Mouse (Mus musculus): Measurements from ENCODE around the gene Rab44. TPM values are rescaled to one million over a fixed set of nuclear protein-coding genes. Genes with fewer than 3 reads are reported as not detected.

The Rab44 gene
- polyA plus RNA-seq, 1 experiment from 2014 or later, result not detected

DNA sequence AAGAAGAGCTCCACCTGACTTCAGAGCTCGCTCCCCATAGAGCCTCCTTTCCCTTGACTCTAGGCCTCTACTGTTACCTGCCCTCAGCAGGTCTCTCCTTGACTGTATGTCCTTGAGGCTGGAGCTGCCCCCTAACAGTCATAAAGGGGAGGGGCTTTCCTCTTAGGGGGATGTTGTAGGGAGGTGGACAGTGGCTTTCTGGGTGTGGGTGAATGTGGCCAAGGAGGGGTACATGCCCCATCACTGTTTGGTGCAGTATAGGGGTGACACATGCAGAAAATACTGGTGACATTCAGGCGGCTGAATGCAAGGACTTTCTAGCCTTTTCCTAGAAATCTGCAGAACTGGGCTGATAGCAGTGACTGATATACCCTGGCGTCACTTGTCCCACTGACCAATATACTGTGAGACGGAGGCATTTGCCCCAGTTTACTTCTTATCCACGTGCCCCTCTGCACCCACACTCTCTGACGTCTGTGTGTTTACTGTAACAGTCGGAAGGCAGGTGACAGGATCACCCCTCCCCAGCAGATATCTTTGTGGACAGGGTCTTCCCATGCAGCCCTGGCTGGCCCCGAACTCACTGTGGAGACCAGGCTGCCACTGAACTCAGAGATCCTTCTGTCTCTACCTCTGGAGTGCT lies 3.2 kb downstream of the Rab44 start:
- Histone ChIP-seq H3K9ac (replicated peaks; ENCODE audit: low read depth, low read length) (no peak overlapping the region), H3K36me3 (ENCODE audit: control insufficient read depth, insufficient read depth, low read length) (no peaks in the 10 kb centered on the region)
- no peak for ATAC-seq (ENCODE audit: low read depth)

DNA sequence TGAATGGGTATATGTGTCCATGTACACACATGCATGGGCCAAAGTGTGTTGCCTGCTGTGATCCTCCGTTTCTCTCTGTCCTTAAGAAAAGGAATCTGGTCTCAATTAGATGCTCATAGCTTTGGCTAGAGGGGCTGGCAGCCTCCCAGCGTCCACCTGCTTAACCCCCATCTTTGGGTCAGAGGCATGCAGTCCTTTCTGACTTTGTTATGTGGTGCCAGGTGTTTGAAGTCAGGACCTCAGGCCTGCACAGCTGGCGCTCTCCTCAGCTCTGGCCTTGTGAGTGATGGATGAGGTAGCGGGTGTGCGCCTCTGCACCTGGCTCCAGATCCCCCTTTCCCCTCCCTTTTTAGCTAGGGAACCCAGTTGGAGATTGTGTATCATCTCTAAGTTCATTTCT lies 4.1 kb downstream of the Rab44 start:
- WGBS, result 55% methylated on average over 5 of the region's 5 CpGs
- Histone ChIP-seq H3K4me2 (ENCODE audit: low read depth, low read length) (no peak overlapping the region), H3K9me3 (ENCODE audit: control insufficient read depth, low read length) (no peaks in the 10 kb centered on the region), H3K36me3 (ENCODE audit: control insufficient read depth, insufficient read depth, low read length) (no peaks in the 10 kb centered on the region), H3K27me3 (ENCODE audit: control insufficient read depth, insufficient read depth, low read length) (no peaks in the 10 kb centered on the region), H3K4me1 (ENCODE audit: control insufficient read depth, insufficient read depth, low read length) (no peaks in the 10 kb centered on the region), H3K27ac (ENCODE audit: low read depth, low read length) (no peak overlapping the region), H3K4me3 (ENCODE audit: low read depth, low read length) (no peak overlapping the region), H3K9ac (replicated peaks; ENCODE audit: low read depth, low read length) (no peak overlapping the region)
- ATAC-seq (ENCODE audit: low read depth), result no peak

More for the DNA sequence above, 3.2 kb downstream of the Rab44 start:
- Histone ChIP-seq H3K4me1 (ENCODE audit: control insufficient read depth, insufficient read depth, low read length) (no peaks in the 10 kb centered on the region), H3K4me3 (ENCODE audit: low read depth, low read length) (no peak overlapping the region), H3K4me2 (ENCODE audit: low read depth, low read length) (no peak overlapping the region), H3K9me3 (ENCODE audit: control insufficient read depth, low read length) (no peaks in the 10 kb centered on the region), H3K27me3 (ENCODE audit: control insufficient read depth, insufficient read depth, low read length) (no peaks in the 10 kb centered on the region), H3K27ac (ENCODE audit: low read depth, low read length) (no peak overlapping the region)
- WGBS, result 87% methylated on average over 8 of the region's 8 CpGs

DNA sequence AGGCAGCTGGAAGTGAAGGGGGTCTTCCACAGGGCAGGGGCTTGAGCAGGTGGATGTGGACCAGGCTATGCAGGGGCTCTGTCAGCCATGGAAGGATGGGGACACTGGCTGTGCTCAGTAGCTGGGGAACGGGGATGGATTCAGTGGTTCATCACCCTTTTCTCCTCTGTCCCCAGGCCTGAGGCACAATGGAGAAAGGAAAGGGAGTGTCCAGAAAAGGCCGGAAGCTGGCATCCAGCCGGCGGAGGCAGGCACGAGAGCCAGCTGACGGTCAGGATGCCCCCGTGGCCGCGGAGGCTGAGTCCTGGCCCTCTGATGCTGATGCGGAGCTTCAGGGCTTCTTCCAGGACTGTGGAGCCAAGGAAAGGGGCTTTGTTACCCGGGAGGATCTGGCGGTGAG lies 6.7 kb downstream of the Rab44 start:
- Histone ChIP-seq H3K27me3 (ENCODE audit: control insufficient read depth, insufficient read depth, low read length) (no peaks in the 10 kb centered on the region), H3K36me3 (ENCODE audit: control insufficient read depth, insufficient read depth, low read length) (no peaks in the 10 kb centered on the region), H3K4me1 (ENCODE audit: control insufficient read depth, insufficient read depth, low read length) (no peaks in the 10 kb centered on the region), H3K4me3 (ENCODE audit: low read depth, low read length) (no peak overlapping the region), H3K4me2 (ENCODE audit: low read depth, low read length) (no peak overlapping the region), H3K27ac (ENCODE audit: low read depth, low read length) (no peak overlapping the region), H3K9me3 (ENCODE audit: control insufficient read depth, low read length) (no peaks in the 10 kb centered on the region), H3K9ac (replicated peaks; ENCODE audit: low read depth, low read length) (no peak overlapping the region)
- 60% methylated on average over 12 of the region's 12 CpGs for WGBS
- ATAC-seq (ENCODE audit: low read depth), result no peak

DNA sequence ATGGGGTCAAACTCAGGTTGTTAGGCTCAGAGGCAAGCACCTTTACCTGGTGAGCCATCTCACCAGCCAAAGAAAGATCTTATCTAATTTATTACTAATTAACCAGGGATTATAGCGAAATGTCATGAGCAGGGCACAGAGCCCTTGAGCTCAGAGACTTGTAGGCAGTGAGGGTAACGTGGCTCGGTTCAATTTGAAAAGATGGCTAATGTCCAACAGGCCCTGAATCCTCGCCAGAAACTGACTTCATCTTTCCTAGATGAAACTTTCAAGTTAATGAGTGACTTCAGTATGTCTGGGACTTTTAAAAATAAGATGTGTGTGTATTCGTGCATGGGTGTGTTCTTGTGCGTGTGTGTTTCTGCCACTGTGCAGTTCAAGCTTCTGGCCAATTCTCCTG lies 8.9 kb downstream of the Rab44 start:
- H3K4me2 ChIP-seq (ENCODE audit: low read depth, low read length), result no peak overlapping the region
- no peak overlapping the region for H3K9ac ChIP-seq (replicated peaks; ENCODE audit: low read depth, low read length)
- 86% methylated on average over 6 of the region's 6 CpGs for WGBS
- no peaks in the 10 kb centered on the region for H3K27me3 ChIP-seq (ENCODE audit: control insufficient read depth, insufficient read depth, low read length)
- no peak overlapping the region for H3K4me3 ChIP-seq (ENCODE audit: low read depth, low read length)
- no peaks in the 10 kb centered on the region for H3K9me3 ChIP-seq (ENCODE audit: control insufficient read depth, low read length)
- no peak overlapping the region for H3K27ac ChIP-seq (ENCODE audit: low read depth, low read length)
- H3K4me1 ChIP-seq (ENCODE audit: control insufficient read depth, insufficient read depth, low read length), result no peaks in the 10 kb centered on the region
- no peak for ATAC-seq (ENCODE audit: low read depth)
- no peaks in the 10 kb centered on the region for H3K36me3 ChIP-seq (ENCODE audit: control insufficient read depth, insufficient read depth, low read length)

DNA sequence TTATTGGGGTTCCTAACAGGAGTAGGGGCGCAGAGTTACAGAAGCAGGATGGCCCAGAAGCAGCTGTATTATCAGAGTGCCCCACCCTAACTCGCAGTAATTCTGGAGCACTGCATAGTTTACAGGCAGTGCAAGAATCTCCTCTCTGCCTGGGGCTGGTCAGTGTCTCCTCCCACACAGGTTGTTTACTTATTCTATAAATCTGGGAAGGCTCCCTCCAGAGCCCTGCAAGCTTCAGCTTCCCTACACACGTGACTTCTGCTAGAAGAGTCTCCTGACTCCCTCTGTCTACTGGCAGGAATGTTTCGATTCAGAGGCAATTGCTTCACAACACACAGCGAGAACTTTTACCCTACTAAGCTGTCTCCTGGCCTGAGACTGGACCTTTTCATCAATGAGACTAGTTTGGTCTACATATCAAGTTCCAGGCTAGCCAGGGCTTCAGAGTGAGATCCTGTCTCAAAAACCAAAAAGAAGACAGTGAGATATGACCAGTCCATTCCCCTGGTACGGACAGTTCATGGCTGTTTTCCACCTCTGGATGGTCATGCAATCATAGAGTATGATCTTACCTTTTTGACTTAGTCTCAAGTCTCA lies 9.7 kb downstream of the Rab44 start:
- Histone ChIP-seq H3K27me3 (ENCODE audit: control insufficient read depth, insufficient read depth, low read length) (no peaks in the 10 kb centered on the region), H3K9me3 (ENCODE audit: control insufficient read depth, low read length) (no peaks in the 10 kb centered on the region), H3K27ac (ENCODE audit: low read depth, low read length) (no peak overlapping the region), H3K9ac (replicated peaks; ENCODE audit: low read depth, low read length) (no peak overlapping the region), H3K4me3 (ENCODE audit: low read depth, low read length) (no peak overlapping the region), H3K36me3 (ENCODE audit: control insufficient read depth, insufficient read depth, low read length) (no peaks in the 10 kb centered on the region), H3K4me2 (ENCODE audit: low read depth, low read length) (no peak overlapping the region), H3K4me1 (ENCODE audit: control insufficient read depth, insufficient read depth, low read length) (no peaks in the 10 kb centered on the region)
- no peak for ATAC-seq (ENCODE audit: low read depth)
- WGBS, result 73% methylated on average over 6 of the region's 6 CpGs

DNA sequence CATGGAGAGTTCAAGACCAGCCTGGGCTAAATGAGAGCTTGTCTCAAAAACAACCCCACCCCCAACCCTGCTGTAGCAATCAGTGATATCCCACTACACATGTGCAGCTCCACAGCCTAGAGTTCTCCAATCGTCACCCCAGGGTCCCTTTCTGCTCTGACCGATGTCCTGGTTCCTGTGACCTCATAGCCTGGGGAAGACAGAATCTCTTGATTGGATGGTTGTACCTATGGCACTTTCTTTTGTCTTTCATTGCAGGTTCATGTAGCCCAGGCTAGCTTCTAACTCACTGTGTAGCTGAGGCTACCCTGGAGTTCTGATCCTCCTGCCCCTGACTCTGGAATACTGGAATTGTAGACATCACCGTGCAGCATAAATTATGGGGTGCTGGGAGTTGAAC lies 12.6 kb downstream of the Rab44 start:
- no peaks in the 10 kb centered on the region for H3K27me3 ChIP-seq (ENCODE audit: control insufficient read depth, insufficient read depth, low read length)
- no peak for ATAC-seq (ENCODE audit: low read depth)
- no peaks in the 10 kb centered on the region for H3K4me1 ChIP-seq (ENCODE audit: control insufficient read depth, insufficient read depth, low read length)
- H3K9me3 ChIP-seq (ENCODE audit: control insufficient read depth, low read length), result no peaks in the 10 kb centered on the region
- 97% methylated on average over 3 of the region's 3 CpGs for WGBS
- no peak overlapping the region for H3K4me2 ChIP-seq (ENCODE audit: low read depth, low read length)
- H3K4me3 ChIP-seq (ENCODE audit: low read depth, low read length), result no peak overlapping the region
- no peak overlapping the region for H3K9ac ChIP-seq (replicated peaks; ENCODE audit: low read depth, low read length)
- H3K36me3 ChIP-seq (ENCODE audit: control insufficient read depth, insufficient read depth, low read length), result no peaks in the 10 kb centered on the region
- H3K27ac ChIP-seq (ENCODE audit: low read depth, low read length), result no peak overlapping the region

DNA sequence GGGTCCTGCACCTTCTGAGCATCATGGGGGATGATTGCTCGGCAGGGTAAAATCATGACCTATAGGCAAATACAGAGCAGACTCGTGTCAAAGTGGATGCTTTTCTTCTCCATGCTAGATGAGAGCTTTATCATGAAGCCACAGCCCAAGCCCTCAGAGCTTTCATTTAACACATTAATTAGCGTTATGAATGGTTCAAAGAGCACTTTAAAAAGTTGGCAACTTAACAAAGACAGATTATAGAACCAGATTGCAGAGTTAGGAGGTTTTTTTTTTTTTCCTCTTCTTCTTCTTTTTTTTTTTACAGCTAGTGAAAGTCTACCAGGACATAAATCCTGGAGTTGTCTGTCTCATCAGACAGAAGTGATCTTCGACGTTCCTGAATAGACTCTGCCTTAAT lies 15.4 kb downstream of the Rab44 start:
- Histone ChIP-seq H3K27me3 (ENCODE audit: control insufficient read depth, insufficient read depth, low read length) (no peaks in the 10 kb centered on the region), H3K9ac (replicated peaks; ENCODE audit: low read depth, low read length) (no peak overlapping the region), H3K4me2 (ENCODE audit: low read depth, low read length) (no peak overlapping the region), H3K27ac (ENCODE audit: low read depth, low read length) (no peak overlapping the region), H3K4me1 (ENCODE audit: control insufficient read depth, insufficient read depth, low read length) (no peaks in the 10 kb centered on the region), H3K4me3 (ENCODE audit: low read depth, low read length) (no peak overlapping the region), H3K36me3 (ENCODE audit: control insufficient read depth, insufficient read depth, low read length) (no peaks in the 10 kb centered on the region), H3K9me3 (ENCODE audit: control insufficient read depth, low read length) (no peaks in the 10 kb centered on the region)
- WGBS, result 34% methylated on average over 5 of the region's 5 CpGs
- no peak for ATAC-seq (ENCODE audit: low read depth)

DNA sequence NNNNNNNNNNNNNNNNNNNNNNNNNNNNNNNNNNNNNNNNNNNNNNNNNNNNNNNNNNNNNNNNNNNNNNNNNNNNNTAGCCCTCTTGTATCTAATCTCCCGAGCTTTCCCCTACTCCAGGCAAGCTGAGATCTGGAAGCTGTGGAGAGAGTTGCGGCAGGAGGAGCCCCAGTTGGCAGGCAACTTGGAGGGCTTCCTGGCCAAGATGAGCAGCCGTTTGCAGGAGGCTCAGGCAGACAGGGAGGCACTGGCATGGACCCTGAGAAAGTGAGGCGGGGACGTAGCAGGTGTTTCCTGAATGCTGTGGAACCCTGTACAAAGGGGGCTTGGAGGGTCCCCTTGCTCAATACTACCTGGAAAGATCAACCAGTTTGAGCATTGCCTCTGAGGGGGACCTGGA lies 21.1 kb downstream of the Rab44 start:
- Histone ChIP-seq H3K36me3 (ENCODE audit: control insufficient read depth, insufficient read depth, low read length) (no peaks in the 10 kb centered on the region), H3K27me3 (ENCODE audit: control insufficient read depth, insufficient read depth, low read length) (no peaks in the 10 kb centered on the region), H3K4me2 (ENCODE audit: low read depth, low read length) (no peak overlapping the region), H3K4me3 (ENCODE audit: low read depth, low read length) (no peak overlapping the region), H3K9ac (replicated peaks; ENCODE audit: low read depth, low read length) (no peak overlapping the region), H3K27ac (ENCODE audit: low read depth, low read length) (no peak overlapping the region), H3K9me3 (ENCODE audit: control insufficient read depth, low read length) (no peaks in the 10 kb centered on the region), H3K4me1 (ENCODE audit: control insufficient read depth, insufficient read depth, low read length) (no peaks in the 10 kb centered on the region)
- ATAC-seq (ENCODE audit: low read depth), result no peak
- 76% methylated on average over 5 of the region's 5 CpGs for WGBS

DNA sequence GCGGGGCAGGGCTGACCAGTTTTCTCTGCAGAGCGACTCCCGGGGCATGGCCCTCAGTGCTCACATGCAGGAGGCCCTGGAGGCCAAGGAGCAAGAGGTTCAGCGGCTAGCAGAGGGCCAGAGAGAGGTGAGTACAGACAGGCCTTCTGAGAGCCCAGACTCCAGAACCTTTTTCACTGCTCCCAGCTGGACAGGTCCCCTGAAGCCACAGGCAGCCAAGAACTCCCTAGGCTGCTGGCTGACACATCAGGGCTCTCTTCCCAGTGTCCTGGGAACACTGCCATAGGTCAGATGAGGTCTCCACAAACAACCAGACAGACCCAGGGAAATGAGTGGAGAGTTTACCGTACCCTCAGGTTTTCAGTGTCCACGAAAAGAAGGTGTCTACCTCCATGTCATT lies 22.3 kb downstream of the Rab44 start:
- WGBS, result 65% methylated on average over 6 of the region's 6 CpGs
- H3K9me3 ChIP-seq (ENCODE audit: control insufficient read depth, low read length), result no peaks in the 10 kb centered on the region
- H3K9ac ChIP-seq (replicated peaks; ENCODE audit: low read depth, low read length), result no peak overlapping the region
- ATAC-seq (ENCODE audit: low read depth), result no peak
- H3K36me3 ChIP-seq (ENCODE audit: control insufficient read depth, insufficient read depth, low read length), result no peaks in the 10 kb centered on the region
- H3K27ac ChIP-seq (ENCODE audit: low read depth, low read length), result no peak overlapping the region
- no peak overlapping the region for H3K4me3 ChIP-seq (ENCODE audit: low read depth, low read length)
- no peak overlapping the region for H3K4me2 ChIP-seq (ENCODE audit: low read depth, low read length)
- no peaks in the 10 kb centered on the region for H3K27me3 ChIP-seq (ENCODE audit: control insufficient read depth, insufficient read depth, low read length)
- H3K4me1 ChIP-seq (ENCODE audit: control insufficient read depth, insufficient read depth, low read length), result no peaks in the 10 kb centered on the region
